Mouse (Mus musculus): ENCODE measurements around the gene Man2a2. TPM values are rescaled to one million over a fixed set of nuclear protein-coding genes. Genes with fewer than 3 reads are reported as not detected.
"Not testable (repeated sequence)": the region's sequence is repeated elsewhere in the genome, so short reads cannot be mapped to it uniquely, and the experiment has no call there.

Man2a2 gene
- total RNA-seq, 2 experiments from 2014 or later = 106 to 115 TPM

DNA sequence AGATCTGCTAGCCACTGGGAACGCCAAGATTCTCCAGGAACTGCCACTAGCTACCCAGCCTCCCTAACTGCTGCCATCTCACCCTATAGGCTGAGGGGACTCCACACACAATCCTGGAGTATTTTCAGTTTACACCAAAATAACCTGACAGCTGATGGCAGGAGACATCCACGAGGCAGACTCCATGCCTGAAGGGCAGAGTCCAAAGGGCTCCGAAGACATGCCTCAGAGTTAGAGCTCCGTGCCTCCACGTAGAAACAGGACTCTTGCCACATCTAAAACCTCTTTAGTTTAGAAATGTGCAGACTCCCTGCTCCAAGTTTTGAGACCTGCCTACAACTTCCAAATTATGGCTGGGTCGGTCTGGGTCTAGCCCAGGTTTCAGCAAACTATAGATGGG is 29.4 kb upstream of the Man2a2 start:
- no peak for DNase-seq (ENCODE audit: low spot score in 2 of 2)

DNA sequence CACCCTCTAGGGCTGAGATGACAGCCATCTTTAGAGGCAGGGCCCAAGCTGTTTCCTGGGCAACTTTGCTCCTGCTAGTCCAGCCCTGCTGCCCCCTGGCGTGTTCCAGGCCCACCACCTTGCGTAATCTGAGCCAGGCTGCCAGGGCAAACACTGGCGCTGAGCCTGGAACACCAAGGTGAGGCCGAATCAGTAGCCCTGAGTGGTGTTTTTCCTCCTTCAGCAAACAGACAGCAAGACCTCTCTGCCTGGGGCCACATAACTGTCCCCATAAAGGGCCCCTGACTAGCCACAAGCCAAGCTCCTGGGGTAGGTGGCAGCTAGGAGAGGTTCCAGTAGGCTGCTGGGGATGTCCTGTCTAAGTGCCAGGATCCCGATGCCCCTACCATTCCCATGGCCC is 28.9 kb upstream of the Man2a2 start:
- peak in 1 of 2 experiments; percentile 43 for DNase-seq (ENCODE audit: low spot score in 2 of 2)

DNA sequence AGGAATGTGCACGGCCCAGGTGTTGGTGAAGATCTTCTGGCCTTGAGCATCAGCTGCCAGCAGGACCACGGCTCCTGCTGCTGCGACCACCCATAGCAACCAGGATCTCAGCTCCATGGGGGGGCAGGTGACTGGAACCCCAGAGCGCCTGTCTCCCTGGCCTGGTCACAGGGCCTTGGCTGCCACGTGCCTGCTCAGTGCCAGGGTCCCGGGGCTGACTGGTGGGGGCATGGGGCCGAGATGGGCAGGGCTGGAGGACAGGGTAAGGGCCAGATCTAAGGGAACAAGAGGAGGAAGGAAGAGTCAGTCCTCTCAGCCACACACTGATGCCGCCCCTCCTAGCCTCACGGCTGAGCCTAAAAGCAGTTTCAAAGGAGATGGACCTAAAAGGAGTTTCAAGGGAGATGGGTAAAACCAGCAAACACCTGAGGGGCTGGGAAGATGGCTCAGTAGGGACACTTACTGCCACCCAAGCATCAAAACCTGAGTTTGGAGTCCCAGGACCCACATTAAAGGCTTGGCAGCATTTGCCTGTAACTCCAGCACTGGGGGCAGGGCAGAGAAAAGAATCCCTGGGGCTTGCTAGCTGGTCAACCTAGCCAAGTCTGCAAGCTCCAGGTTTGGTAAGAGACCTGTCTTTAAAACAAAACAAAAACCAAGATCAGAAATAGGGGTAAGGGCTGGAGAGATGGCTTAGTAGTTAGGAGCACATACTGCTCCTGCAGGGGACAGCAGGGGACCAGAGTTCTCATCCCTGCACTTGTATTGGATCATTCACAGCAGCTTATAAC is 27.7 kb upstream of the Man2a2 start:
- no peak for DNase-seq (ENCODE audit: low spot score in 2 of 2)

DNA sequence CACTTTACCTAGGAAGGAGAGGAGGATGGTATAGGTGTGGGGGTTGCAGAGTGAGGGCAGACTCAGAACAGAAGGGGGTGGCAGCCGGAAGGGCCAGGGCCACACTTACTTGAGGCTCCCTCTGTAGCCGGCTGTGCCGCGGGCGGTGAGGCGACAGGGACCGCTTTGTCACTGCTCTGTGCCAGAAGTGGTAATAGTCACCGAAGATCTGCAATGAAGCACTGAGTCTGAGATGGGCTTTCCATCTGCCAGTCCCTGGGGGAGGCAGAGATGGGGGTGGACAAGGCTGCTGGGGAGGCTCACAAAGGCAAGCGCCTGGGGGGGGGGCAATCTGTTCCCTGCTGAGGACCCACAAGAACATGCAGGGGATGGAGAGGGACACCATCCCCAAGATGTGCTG is 26.8 kb upstream of the Man2a2 start:
- no peak for DNase-seq (ENCODE audit: low spot score in 2 of 2)

DNA sequence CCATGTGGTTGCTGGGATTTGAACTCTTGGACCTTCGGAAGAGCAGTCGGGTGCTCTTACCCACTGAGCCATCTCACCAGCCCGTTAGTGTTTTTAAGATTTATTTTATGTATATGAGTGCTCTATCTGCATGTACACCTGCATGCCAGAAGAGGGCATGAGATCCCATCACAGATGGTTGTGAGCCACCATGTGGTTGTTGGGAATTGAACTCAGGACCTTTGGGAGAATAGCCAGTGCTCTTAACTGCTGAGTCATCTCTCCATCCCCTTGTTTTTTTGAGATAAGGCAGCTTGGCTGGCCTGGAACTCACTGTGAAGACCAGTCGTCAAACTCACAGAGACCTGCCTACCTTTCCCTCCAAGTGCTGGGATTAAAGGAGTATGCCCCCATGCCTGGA is 25.3 kb upstream of the Man2a2 start:
- DNase-seq (ENCODE audit: low spot score in 2 of 2) = not testable (repeated sequence)

DNA sequence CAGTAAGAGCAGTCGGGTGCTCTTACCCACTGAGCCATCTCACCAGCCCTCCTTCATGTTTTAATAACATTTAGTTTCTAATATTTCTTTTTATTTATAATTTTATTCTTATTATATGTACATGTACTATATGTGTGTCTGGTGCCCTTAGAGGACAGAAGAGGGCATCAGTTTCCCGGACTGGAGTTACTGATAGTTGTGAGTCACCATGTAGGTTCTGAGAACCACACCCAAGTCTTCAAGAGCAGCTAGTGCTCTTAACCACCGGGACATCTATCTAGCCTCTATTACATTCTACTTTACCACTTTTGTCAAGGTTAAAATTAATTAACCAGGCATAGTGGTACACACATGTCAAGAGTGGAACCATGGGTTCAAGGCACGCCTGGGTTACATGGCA is 23.4 kb upstream of the Man2a2 start:
- no peak for DNase-seq (ENCODE audit: low spot score in 2 of 2)

DNA sequence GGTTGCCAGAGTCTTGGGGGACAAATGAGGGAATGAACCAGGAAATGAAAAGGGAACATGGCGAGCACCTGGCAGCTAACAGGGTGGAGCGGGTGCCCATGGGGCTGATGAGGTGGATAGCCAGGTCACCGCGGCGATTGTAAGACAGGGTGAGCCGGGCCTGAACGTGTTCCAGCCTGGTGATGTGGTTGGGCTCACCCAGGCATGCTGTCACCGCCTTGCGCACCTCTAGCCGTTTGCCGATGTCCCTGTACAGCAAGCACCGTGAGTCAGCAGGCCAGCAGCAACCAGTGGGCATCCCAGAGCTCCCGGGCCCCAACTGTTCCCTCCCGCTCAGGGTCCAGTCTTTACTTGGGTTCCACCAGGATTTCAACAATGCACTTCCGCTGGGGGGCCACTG is 20.9 kb upstream of the Man2a2 start:
- no peak for DNase-seq (ENCODE audit: low spot score in 2 of 2)

DNA sequence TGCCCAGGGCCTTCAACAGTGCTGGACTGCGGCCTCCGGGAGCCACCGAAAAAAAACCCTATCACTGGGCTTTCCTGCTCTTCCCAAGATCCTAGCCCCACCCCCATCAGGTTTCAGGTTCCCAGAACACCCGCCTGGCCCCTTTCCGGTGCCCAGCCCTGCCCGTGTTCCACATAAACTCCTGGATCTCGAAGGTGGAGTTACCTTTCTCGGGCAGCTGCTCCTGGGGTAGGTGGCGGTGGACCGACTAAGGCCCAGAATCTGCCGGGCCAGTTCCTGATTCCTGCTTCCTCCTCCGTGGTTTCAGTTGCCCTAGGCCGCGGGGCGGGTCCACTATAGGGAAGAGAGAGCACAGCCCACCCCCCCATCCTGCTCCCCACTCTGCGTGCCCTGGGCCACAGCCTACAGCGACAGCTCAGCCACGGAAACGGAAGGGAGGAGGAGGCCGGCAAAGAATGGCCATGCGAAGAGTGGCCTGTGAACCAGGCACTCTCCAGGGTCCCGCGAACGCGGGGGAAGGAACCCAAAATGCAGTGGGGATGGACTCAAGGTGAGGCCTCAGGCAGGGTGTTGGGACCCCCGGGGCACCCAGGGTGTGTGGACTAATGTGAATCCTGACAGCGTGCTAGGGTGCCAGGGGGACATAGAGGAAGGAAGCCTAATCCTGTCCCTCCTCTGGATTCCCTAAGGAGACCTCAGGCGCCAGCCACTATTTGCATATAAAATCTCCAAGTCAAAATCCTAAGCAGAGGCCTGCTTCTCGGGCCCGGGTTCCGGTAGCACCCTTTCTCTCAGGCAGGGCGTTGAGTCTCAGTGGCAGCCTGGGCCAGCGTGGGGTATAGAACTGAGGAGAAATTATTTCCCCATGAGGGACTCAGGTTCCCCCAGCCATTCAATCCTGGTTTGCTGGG is 16.7 kb upstream of the Man2a2 start, which contains the start of gene Fes:
Gene Fes (minus strand): TSS at position 314 of the 911 bp plus-strand sequence.
- DNase-seq (ENCODE audit: low spot score in 2 of 2) = no peak

DNA sequence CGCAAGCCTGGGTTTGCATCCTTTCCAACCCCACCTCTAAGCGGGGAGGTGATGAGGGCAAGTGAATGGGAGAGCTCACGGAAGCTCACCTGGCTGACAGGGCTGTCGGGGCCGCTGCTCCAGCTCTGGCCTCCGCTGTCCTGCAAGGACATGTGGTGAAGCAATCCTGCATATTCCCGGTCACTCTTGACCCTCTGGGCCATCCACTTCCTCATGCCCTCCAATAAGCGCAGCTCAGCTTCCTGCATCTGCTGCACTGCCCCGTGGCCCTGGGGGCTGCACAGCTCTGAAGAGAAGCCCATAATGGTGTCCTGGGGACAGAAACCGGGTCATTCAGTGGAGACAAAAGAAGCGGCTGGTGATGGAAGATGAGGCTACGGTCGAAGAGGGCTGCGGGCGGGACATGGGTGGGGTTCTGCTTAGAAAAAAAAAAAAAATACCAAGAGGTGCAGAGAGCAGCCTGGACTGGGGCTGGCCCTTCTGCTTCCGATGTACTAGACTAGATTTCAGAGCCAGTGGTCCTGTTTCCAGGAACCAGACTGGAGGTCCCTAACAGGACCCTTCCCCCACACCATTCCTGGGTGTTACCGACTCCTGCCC is 16.0 kb upstream of the Man2a2 start:
- no peak for DNase-seq (ENCODE audit: low spot score in 2 of 2)

DNA sequence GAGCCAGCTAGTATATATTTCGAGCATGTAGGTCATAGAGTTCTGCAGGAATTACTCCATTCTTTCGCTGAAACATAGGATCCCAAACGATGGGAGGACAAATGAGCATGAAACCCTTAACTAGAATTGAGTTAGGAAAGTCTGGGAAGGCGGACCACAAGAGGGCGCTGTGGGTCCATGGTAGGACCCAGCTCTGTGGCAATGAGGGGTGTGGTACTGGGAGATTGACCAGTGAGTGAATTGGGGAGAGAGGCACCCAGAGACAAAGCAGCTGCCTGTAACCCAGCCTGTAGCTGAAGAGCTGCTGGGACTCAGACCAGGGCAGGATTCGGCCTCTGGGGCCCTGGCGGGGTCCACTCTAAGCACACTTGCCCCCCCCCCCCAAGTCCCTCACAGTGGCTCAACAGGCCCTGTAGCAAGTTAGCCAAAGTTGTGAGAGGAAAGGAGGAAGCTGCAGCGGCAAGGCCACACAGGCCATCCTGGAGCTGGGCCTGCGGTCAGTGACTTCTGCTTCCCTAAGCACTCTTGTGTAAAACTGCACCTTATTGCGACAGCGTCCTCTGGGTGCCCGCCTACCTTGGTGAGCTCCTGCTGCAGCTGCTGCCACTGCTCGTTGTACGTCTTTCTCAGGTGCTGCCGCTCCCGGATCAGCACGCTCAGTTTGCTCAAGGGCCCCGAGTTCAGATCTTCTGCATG is 15.2 kb upstream of the Man2a2 start:
- peak; percentile 95 to 96 for DNase-seq (ENCODE audit: low spot score in 2 of 2)

DNA sequence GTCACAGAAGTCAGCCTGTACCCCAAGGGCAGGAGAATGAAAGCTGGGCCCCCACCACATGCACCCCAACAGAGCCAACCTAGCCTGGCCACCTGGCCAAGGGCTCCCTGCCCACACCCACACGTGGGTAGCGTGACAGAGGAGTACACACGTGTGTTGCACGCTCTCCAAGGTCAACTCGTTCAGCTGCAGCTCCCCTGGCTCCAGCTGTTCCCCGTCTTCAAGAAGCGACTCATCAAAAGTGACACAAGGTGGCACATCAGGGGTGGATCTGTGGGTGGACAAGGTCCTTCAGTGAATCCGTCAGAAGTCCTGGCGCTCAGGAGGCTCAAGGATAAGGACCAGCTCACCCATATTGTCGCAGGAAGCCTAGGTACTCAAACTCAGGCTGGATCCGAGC is 11.7 kb upstream of the Man2a2 start:
- DNase-seq (ENCODE audit: low spot score in 2 of 2) = no peak

DNA sequence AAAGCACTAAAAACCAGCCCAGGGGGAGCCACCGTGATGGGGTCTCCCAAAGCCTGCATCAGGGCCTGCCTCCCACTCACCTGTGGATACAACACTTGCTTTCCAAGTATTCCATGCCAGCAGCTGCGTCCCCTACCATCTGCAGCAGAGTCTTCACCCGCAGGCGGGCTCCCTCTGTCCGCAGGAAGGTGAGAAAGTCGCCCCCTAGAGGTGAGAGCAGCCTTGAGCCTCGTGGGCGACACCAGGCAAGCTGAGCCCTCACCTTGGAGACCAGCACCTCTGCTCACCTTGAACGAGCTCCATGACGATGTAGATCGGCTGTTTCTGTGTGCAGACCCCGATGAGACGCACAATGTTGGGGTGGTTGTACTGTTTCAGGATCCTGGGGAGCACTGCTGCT is 8.4 kb upstream of the Man2a2 start:
- DNase-seq (ENCODE audit: low spot score in 2 of 2) = no peak

DNA sequence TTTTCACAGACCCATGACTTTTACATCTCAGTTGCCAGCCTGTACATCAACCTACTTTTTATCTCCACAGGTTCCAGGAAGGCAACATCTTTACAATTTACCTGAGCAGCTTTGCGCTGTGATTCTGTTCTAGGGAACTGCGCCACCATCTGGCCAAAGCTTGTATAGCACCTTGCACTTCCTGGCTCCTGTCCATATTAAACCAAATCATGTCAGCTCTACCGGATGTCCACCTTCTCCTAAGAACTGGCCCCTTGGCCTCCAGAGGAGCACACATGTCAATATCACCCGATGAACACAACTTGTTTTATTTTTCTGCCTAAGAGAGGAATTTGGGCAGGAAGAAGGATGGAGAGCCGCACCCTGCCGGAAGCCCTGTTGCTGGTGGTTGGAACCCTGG is 6.3 kb upstream of the Man2a2 start:
- peak; percentile 72 to 73 for DNase-seq (ENCODE audit: low spot score in 2 of 2)

DNA sequence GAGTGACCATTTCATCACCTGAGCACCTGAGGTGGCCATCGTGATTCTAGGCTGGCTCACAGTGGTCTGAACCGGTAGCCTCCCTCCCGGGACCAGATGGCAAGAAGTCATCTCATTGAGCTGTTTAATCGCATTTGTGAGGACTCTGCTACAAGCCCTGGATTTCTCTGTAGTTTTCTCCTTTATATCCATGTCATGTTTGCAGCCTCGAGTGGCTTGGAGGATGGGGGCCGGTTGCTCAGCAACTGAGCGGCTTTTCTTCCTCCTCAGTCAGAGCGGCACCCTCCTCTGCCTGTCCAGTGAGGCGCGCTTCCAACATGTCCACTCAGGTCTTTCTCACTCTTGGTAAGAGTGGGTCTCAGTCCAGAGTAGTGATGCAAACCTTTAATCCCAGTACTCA is 5.0 kb upstream of the Man2a2 start:
- DNase-seq (ENCODE audit: low spot score in 2 of 2) = no peak

DNA sequence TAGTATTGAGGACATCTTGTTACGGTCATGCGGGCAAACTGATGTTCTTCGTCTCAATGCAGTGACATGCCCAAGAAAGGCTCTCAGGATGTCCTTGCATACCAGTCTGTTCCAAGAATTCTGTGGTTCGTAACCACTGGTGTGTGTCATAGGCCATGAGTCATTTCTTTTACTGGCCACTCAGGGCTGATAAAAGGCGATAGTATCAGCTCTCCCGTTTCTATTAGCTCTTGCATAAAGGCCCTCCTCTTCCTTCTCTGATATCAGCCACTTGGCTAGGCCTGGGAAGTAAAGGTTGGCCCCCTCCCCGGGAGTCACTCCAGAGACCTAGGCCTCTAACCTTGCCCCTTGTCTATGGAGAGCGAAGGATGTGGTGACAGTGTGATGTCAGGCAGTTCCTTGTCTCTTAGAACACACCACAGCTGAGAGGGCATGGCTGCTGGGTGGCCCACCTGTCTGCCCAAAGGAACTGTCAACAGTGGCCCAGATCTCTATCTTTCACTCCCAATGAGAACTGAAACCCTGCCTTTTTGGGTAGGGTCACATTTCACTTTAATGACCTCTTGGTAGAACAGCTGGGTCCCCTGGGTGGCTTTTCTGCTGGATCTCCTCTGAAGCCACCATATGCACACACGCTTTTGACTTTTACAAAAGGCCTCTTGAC is 4.3 kb upstream of the Man2a2 start:
- DNase-seq (ENCODE audit: low spot score in 2 of 2) = no peak

DNA sequence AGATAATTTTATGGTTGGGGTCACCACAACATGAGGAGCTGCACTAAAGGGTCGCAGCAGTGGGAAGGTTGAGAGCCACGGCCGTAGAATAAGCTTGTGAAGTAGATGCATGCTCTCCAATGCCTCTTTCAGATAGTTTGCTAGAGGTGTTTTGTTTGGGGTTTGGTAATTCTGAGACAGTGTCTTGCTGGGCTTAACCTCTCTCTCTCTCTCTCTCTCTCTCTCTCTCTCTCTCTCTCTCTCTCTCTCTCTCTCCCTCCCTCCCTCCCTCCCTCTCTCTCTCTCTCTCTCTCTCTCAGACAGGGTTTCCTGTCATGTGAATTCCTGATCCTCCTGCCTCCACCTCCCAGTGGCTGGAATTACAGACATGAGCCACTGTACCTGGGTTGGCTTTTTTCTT is 3.6 kb upstream of the Man2a2 start:
- DNase-seq (ENCODE audit: low spot score in 2 of 2) = no peak

DNA sequence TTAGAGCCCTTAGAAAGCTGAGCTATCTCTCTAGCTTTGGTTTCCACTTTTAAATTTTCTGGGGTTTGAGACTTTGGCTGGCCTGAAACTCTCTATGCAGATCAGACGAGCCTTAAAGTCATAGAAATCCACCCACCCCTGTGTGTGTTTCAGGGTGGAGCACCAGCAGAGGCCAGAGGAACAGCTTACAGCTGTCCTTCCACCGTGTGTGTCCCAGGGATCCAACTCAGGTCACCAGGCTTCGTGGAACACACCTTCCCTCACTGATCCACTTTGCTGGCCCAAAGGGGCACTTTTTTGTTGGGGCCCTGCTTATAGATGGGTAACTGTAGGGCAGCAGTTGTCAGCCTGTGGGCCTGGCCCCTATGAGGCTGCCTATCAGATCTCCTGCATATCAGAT is 3.1 kb upstream of the Man2a2 start:
- DNase-seq (ENCODE audit: low spot score in 2 of 2) = no peak

DNA sequence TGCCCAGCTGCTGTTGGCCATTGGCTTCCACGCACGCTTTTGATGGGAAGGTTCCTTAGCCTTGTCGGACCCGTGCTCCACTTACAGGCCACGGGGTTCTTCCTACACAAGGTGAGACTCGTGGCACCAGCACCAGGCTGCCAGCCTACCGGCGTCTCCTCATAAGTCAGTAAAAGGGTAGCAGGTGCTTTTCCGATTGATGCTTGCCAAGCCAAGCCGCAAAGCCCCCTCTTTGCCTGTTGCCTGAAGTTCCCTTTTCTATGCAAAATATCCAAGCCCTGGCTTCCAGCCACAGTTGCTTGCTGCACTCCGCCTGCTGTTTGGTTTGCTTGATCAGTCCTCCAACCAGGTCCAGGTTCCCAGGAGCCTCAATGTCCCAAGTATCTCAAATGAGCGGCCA is 2.7 kb upstream of the Man2a2 start:
- peak; percentile 46 to 53 for DNase-seq (ENCODE audit: low spot score in 2 of 2)

DNA sequence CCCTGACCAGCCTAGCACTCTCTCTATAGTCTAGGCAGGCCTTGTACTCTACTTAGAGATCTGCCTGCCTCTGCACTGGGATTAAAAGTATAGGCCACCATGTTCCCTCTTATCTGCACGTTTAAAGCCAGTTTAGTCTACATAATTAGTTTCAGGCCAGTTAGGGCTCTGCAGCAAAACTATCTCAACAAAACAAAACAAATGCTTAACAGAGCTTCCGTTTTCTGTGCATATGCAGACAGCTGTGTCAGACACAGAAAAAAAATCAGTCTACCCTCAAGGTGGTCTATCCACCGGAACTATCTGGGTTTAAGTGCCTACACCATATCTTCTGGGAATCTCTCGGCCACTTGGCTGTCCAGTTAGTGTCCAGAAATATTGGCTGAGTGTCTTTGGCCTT is 2.2 kb upstream of the Man2a2 start:
- DNase-seq (ENCODE audit: low spot score in 2 of 2) = no peak

DNA sequence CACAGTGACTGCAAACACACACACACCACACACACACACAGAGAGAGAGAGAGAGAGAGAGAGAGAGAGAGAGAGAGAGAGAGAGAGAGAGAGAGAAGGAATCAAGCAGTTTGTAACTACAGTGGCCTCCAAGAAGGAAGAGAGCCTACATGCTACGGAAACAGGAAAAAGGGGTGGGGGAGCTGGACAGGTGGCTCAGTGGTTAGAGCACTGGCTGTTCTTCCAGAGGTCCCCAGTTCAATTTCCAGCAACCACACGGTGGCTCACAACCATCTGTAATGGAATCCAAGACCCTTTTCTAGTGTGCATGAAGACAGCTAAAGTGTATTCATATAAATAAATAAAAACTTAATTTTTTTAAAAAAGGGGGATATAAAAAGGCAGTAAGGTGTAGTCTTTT is 1.5 kb upstream of the Man2a2 start:
- DNase-seq (ENCODE audit: low spot score in 2 of 2) = no peak

DNA sequence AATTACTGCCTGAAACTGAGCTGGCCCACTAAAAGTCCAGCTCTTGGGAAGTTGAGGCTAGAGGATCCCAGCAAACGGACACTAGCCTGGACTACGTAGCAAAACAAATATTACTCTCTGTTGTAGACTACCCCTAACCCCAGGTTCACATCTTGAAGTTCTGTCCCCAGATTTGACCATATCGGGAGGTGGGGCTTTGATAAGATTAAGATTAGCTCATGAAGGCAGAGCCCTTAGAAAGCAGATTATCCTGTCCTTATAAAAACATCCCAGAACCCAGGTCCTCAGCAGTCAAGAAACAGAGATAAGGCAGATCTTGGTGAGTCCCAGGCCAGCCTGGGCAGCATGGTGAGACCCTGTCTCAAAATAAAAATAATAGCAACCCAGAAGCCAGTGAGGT is 991 bp upstream of the Man2a2 start:
- DNase-seq (ENCODE audit: low spot score in 2 of 2) = no peak
